ENCODE assay signal across 8 mouse cellular contexts in genomic region chr7:35628496-35628895, GRCm38 (mm10). TPM values are rescaled to one million over a fixed set of nuclear protein-coding genes. Genes with fewer than 3 reads are reported as not detected.
DNase-seq lines count a peak whose midpoint lies in the region; ATAC-seq and TF ChIP-seq lines count a peak whose summit lies in the region.

No protein-coding gene starts in this region.

- peaks cover 4% of the 10 kb centered on the region for H3K36me3 ChIP-seq in forebrain, embryonic 11.5 days (ENCODE audit: control insufficient read depth, insufficient read depth, low read length)
- H3K36me3 ChIP-seq in forebrain, embryonic 13.5 days (ENCODE audit: poor library complexity, severe bottlenecking), result peaks cover 81% of the 10 kb centered on the region
- H3K36me3 ChIP-seq in lung, embryonic 14.5 days (ENCODE audit: insufficient read depth), result peaks cover 62% of the 10 kb centered on the region
- H3K36me3 ChIP-seq in liver, embryonic 13.5 days, result peaks cover 93% of the 10 kb centered on the region

- H3K4me3 ChIP-seq in forebrain, embryonic 11.5 days (ENCODE audit: low read depth, low read length), result no peak overlapping the region
- no peak overlapping the region for H3K4me3 ChIP-seq in forebrain, embryonic 13.5 days
- no peak overlapping the region for H3K4me3 ChIP-seq in lung, embryonic 14.5 days (ENCODE audit: low read depth, low read length)
- H3K4me3 ChIP-seq in bone marrow macrophage, adult 2 months (ENCODE audit: insufficient read depth, low read length), result no peak overlapping the region
- no peak overlapping the region for H3K4me3 ChIP-seq in liver, embryonic 13.5 days (replicated peaks)

- ATAC-seq in forebrain, embryonic 11.5 days (replicated peaks; ENCODE audit: low FRiP score), result no peak
- ATAC-seq in forebrain, embryonic 13.5 days, result no peak
- ATAC-seq in lung, embryonic 14.5 days (ENCODE audit: insufficient read depth), result no peak
- ATAC-seq in liver, embryonic 13.5 days (ENCODE audit: low read depth), result no peak

- peak; percentile 75 for TF ChIP-seq CTCF in lung, embryonic 14.5 days (IDR thresholded peaks at IDR 0.05; ENCODE audit: low read depth)
- TF ChIP-seq CTCF in bone marrow macrophage, adult 2 months (IDR thresholded peaks at IDR 0.05; ENCODE audit: low read depth, low read length), result peak; percentile 94

- no peaks in the 10 kb centered on the region for H3K27me3 ChIP-seq in forebrain, embryonic 11.5 days (ENCODE audit: control insufficient read depth, insufficient read depth, low read length)
- H3K27me3 ChIP-seq in forebrain, embryonic 13.5 days, result no peaks in the 10 kb centered on the region
- H3K27me3 ChIP-seq in lung, embryonic 14.5 days (ENCODE audit: insufficient read depth, low read length), result no peaks in the 10 kb centered on the region
- no peaks in the 10 kb centered on the region for H3K27me3 ChIP-seq in liver, embryonic 13.5 days

- WGBS in forebrain, embryonic 11.5 days, result 71% methylated on average over 5 of the region's 5 CpGs
- 74% methylated on average over 5 of the region's 5 CpGs for WGBS in forebrain, embryonic 13.5 days
- WGBS in lung, embryonic 14.5 days, result 72% methylated on average over 5 of the region's 5 CpGs
- 61% methylated on average over 5 of the region's 5 CpGs for WGBS in liver, embryonic 13.5 days (ENCODE audit: insufficient replicate concordance)

- no peak overlapping the region for H3K4me2 ChIP-seq in forebrain, embryonic 11.5 days (ENCODE audit: low read depth, low read length, severe bottlenecking)
- no peak overlapping the region for H3K4me2 ChIP-seq in forebrain, embryonic 13.5 days
- H3K4me2 ChIP-seq in lung, embryonic 14.5 days, result no peak overlapping the region
- no peak overlapping the region for H3K4me2 ChIP-seq in liver, embryonic 13.5 days

- no peak overlapping the region for H3K9ac ChIP-seq in forebrain, embryonic 11.5 days (ENCODE audit: low read length)
- H3K9ac ChIP-seq in forebrain, embryonic 13.5 days, result no peak overlapping the region
- no peak overlapping the region for H3K9ac ChIP-seq in lung, embryonic 14.5 days
- H3K9ac ChIP-seq in liver, embryonic 13.5 days, result no peak overlapping the region

- peak; percentile 76 for DNase-seq in forebrain, embryonic 11.5 days (ENCODE audit: low spot score)
- DNase-seq in lung, embryonic 14.5 days, result peak; percentile 65
- no peak for DNase-seq in lung, postnatal 25 days (ENCODE audit: low spot score)
- DNase-seq in liver, embryonic 13.5 days, result peak; percentile 42
- DNase-seq in thymus, postnatal 14 days, result peak; percentile 48
- DNase-seq in frontal cortex, postnatal 25 days (ENCODE audit: low spot score in 2 of 2), result no peak

- no peaks in the 10 kb centered on the region for H3K4me1 ChIP-seq in forebrain, embryonic 11.5 days (replicated peaks; ENCODE audit: control insufficient read depth, insufficient read depth, low read length)
- no peaks in the 10 kb centered on the region for H3K4me1 ChIP-seq in forebrain, embryonic 13.5 days
- no peaks in the 10 kb centered on the region for H3K4me1 ChIP-seq in lung, embryonic 14.5 days (ENCODE audit: insufficient read depth)
- no peaks in the 10 kb centered on the region for H3K4me1 ChIP-seq in bone marrow macrophage, adult 2 months (ENCODE audit: control insufficient read depth, insufficient read depth, low read length)
- no peaks in the 10 kb centered on the region for H3K4me1 ChIP-seq in liver, embryonic 13.5 days (replicated peaks)

- no peak for TF ChIP-seq POLR2A in bone marrow macrophage, adult 2 months (IDR thresholded peaks at IDR 0.05; ENCODE audit: borderline replicate concordance, low read depth, low read length)

- no peak overlapping the region for H3K27ac ChIP-seq in forebrain, embryonic 11.5 days (ENCODE audit: low read depth, low read length)
- H3K27ac ChIP-seq in forebrain, embryonic 13.5 days, result no peak overlapping the region
- H3K27ac ChIP-seq in lung, embryonic 14.5 days (ENCODE audit: low read depth), result no peak overlapping the region
- no peak overlapping the region for H3K27ac ChIP-seq in bone marrow macrophage, adult 2 months (ENCODE audit: insufficient read depth, low read depth, low read length)
- no peak overlapping the region for H3K27ac ChIP-seq in liver, embryonic 13.5 days

- H3K9me3 ChIP-seq in forebrain, embryonic 11.5 days (ENCODE audit: control insufficient read depth, low read length), result no peaks in the 10 kb centered on the region
- H3K9me3 ChIP-seq in forebrain, embryonic 13.5 days (replicated peaks), result no peaks in the 10 kb centered on the region
- no peaks in the 10 kb centered on the region for H3K9me3 ChIP-seq in lung, embryonic 14.5 days (ENCODE audit: low read depth, low read length)
- no peaks in the 10 kb centered on the region for H3K9me3 ChIP-seq in liver, embryonic 13.5 days (replicated peaks)

RNA-seq across cellular contexts. Expression of gene Pdcd5, which starts 18.8 kb away (rescaled TPM):
- 305 TPM in 2 replicates for polyA plus RNA-seq in forebrain, embryonic 11.5 days (2014; fragmentation: Nextera tagmentation; extraction: Ambion mirVana)
- polyA plus RNA-seq in forebrain, embryonic 13.5 days (2015; fragmentation: Nextera tagmentation; extraction: Ambion mirVana), result 254 and 267 TPM in 2 replicates
- polyA plus RNA-seq in lung, embryonic 14.5 days (2014; fragmentation: Nextera tagmentation; extraction: Ambion mirVana), result 266 and 281 TPM in 2 replicates
- 56.2 and 68.9 TPM in 2 replicates for polyA plus RNA-seq in bone marrow macrophage, adult 2 months (2012; ENCODE audit: insufficient read depth, insufficient read length, missing spikeins)
- 167 and 169 TPM in 2 replicates for polyA plus RNA-seq in liver, embryonic 13.5 days (2015; fragmentation: Nextera tagmentation; extraction: Ambion mirVana)

RNA-seq across cellular contexts. Expression of gene Ankrd27, which starts 42.5 kb away (rescaled TPM):
- 30.5 and 35.9 TPM in 2 replicates for polyA plus RNA-seq in forebrain, embryonic 11.5 days (2014; fragmentation: Nextera tagmentation; extraction: Ambion mirVana)
- polyA plus RNA-seq in forebrain, embryonic 13.5 days (2015; fragmentation: Nextera tagmentation; extraction: Ambion mirVana), result 29.7 and 30.8 TPM in 2 replicates
- 38.1 and 38.8 TPM in 2 replicates for polyA plus RNA-seq in lung, embryonic 14.5 days (2014; fragmentation: Nextera tagmentation; extraction: Ambion mirVana)
- 22.7 and 29.4 TPM in 2 replicates for polyA plus RNA-seq in bone marrow macrophage, adult 2 months (2012; ENCODE audit: insufficient read depth, insufficient read length, missing spikeins)
- 26.1 and 31.7 TPM in 2 replicates for polyA plus RNA-seq in liver, embryonic 13.5 days (2015; fragmentation: Nextera tagmentation; extraction: Ambion mirVana)

RNA-seq across cellular contexts. Expression of gene Rgs9bp, which starts 43.1 kb away (rescaled TPM):
- 0.21 and 0.32 TPM in 2 replicates for polyA plus RNA-seq in forebrain, embryonic 11.5 days (2014; fragmentation: Nextera tagmentation; extraction: Ambion mirVana)
- 0.03 TPM in 2 replicates for polyA plus RNA-seq in forebrain, embryonic 13.5 days (2015; fragmentation: Nextera tagmentation; extraction: Ambion mirVana)
- polyA plus RNA-seq in lung, embryonic 14.5 days (2014; fragmentation: Nextera tagmentation; extraction: Ambion mirVana), result 0.24 and 0.36 TPM in 2 replicates
- not detected in 2 replicates for polyA plus RNA-seq in bone marrow macrophage, adult 2 months (2012; ENCODE audit: insufficient read depth, insufficient read length, missing spikeins)
- 0.03 and 0.05 TPM in 2 replicates for polyA plus RNA-seq in liver, embryonic 13.5 days (2015; fragmentation: Nextera tagmentation; extraction: Ambion mirVana)

Comparison
In these comparisons a context has a peak if more than half of its experiments do, and no peak if none do; other contexts are left out.
1. DNase-seq: peak in forebrain, embryonic 11.5 days (single experiment), lung, embryonic 14.5 days (single experiment), liver, embryonic 13.5 days (single experiment) and thymus, postnatal 14 days (single experiment); none in lung, postnatal 25 days (single experiment) and frontal cortex, postnatal 25 days (0 of 2).